Mouse (Mus musculus): ENCODE data around the gene Gpcpd1. TPM values are rescaled to one million over a fixed set of nuclear protein-coding genes. Genes with fewer than 3 reads are reported as not detected.

Gpcpd1 gene
- polyA plus RNA-seq, 1 experiment, result 1.6 TPM

- 50% methylated on average over 3 of the region's 3 CpGs for WGBS
- Histone ChIP-seq H3K36me3 (ENCODE audit: control insufficient read depth, insufficient read depth, low read length) (no peaks in the 10 kb centered on the region), H3K27ac (ENCODE audit: insufficient read depth, low read depth, low read length) (no peak overlapping the region), H3K27me3 (ENCODE audit: control insufficient read depth, insufficient read depth, low read length) (no peaks in the 10 kb centered on the region), H3K4me3 (ENCODE audit: low read depth, low read length) (no peak overlapping the region), H3K4me1 (ENCODE audit: control insufficient read depth, insufficient read depth, insufficient read length, low read length) (no peaks in the 10 kb centered on the region)
- TF ChIP-seq CTCF (IDR thresholded peaks at IDR 0.05; ENCODE audit: extremely low read depth, insufficient read length, insufficient replicate concordance, low read depth, low read length), result no peak
- TF ChIP-seq POLR2A (IDR thresholded peaks at IDR 0.05; ENCODE audit: low read depth, low read length), result no peak
Observed at GRCm38 (mm10) chr2:132481547-132481946, 106.0 kb downstream of the Gpcpd1 start.

Other genes with a start within 250 kb of the Gpcpd1 start
- 0.03 TPM in 1 of 2 replicates, not detected in the other for gene Prokr2, start 202.3 kb downstream of the Gpcpd1 start, polyA plus RNA-seq (2012; rRNA removed)
- 4.6 and 8.9 TPM in 2 replicates for gene Shld1, start 99.2 kb upstream of the Gpcpd1 start, polyA plus RNA-seq (2012; rRNA removed)
- gene Chgb, start 193.5 kb upstream of the Gpcpd1 start, polyA plus RNA-seq (2012; rRNA removed), result 9.3 and 14.8 TPM in 2 replicates
- 0.30 and 1.4 TPM in 2 replicates for gene Trmt6, start 228.3 kb upstream of the Gpcpd1 start, polyA plus RNA-seq (2012; rRNA removed)
- 0.23 and 0.51 TPM in 2 replicates for gene Mcm8, start 228.4 kb upstream of the Gpcpd1 start, polyA plus RNA-seq (2012; rRNA removed)

Data from small intestine, adult 2 months (tissue).